Mouse (Mus musculus) frontal cortex, postnatal 10 days (tissue): ENCODE results near the gene Nup88.
"Not testable (repeated sequence)": the region's sequence is repeated elsewhere in the genome, so short reads cannot be mapped to it uniquely, and the experiment has no call there.

Source experiments
- DNase-seq, 2 experiments: peaks; one replicate each; pipeline ENCODE4 v3.0.0; 2022; ENCODE audit warnings: low spot score in 2 of 2, mixed read lengths in 1 of 2

Gene Nup88

DNA sequence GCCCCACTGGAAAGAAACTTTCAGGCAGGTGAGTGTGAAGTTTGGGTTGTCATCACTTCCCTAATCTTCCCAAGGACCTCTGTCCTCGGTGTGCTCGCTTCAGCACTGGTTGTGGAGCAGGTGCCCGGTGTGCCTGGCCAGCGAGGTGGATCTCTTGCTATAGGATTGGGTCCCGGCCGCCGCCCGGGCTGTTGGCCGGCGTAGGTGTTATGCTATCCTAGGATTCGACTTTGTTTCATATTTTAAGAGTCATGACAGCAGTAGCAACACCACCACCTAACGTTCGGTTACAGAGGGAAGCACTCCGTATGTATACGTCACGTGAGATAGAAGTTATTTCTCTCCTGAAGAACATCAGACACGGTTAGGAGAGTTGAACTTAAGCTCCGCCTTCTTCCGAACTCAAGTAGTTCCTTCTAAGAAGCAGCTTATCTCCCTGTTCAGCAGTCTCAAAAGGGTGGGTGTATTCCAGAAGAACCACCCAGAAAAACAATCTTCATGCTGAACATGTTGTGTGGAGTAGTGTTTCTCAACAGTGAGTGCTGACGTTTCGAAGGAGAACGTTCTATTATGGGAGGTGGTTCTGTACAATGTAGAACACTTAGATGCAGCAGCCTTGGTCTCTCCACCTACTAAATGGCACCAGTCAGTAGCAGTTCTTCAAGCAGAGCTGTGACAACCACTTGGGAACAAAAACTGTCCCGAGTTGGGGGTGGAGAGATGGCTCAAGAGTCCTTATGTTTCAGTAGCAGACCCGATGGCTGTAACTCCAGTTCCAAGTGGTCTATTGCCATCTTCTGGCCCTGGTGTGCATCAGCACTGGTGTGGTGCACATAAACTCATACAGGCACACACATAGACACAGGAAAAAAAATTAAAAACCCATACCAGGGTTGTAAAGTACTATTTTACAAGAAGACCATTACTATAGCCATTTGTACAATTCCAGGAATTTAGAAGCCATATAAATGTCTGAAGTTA is 1.1 kb upstream of the Nup88 start:
- peak in 1 of 2 experiments; percentile 39 for DNase-seq

DNA sequence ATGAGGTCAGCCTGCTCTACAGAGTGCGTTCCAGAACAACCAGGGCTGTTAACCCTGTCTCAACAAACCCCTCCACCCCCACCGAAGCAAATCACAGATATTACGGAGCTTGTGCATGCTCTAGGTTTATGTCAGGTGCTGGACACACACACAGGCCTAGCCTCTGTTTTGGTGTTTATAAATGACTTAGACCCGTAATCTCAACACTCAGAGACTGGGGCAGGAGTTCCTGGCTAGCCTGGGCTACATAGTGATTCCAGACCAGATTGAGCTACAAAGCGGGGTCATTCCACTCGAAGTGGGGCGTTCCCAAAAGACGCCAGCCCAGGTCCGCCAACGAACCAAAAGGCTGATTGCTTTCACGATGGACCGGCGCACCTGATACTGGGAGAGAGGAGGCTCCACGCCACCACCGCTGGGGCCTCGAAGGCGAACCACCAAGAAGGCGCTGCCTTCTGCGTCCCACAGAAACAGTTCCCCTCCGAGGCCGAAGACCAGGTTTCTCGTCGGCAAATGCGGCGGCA is 440 bp downstream of the Nup88 start:
- no peak for DNase-seq

DNA sequence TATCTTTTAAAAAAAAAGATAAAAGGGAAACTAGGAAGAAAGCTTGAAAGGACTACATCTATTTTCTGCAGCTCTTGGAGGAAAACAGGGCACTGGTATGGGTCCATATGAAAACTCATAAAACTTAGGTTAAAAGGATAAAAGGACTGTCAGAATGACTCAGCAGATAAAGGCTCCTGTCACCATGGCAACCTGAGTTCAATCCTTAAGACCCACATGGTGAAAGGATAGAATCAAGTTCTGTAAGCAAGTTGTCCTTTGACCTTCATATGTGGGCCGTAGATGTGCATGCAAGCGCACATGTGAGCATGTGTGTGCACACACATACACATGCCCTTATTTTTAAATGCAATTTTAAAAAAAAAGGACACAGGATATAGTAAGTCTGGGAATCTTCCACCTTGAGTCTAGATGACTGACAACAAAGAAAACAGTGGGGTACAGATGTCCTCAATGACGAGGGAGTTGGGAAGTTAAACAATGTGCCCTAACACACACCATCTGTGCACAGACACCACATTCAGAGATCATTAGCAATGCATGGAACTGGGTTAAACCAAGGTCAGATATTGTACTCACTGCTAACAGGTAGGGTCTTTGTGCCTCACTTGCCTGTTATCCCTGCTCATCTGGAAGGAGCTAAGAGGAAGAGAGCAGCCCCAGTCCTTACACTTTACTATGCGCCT is 5.4 kb downstream of the Nup88 start:
- DNase-seq: no peak

DNA sequence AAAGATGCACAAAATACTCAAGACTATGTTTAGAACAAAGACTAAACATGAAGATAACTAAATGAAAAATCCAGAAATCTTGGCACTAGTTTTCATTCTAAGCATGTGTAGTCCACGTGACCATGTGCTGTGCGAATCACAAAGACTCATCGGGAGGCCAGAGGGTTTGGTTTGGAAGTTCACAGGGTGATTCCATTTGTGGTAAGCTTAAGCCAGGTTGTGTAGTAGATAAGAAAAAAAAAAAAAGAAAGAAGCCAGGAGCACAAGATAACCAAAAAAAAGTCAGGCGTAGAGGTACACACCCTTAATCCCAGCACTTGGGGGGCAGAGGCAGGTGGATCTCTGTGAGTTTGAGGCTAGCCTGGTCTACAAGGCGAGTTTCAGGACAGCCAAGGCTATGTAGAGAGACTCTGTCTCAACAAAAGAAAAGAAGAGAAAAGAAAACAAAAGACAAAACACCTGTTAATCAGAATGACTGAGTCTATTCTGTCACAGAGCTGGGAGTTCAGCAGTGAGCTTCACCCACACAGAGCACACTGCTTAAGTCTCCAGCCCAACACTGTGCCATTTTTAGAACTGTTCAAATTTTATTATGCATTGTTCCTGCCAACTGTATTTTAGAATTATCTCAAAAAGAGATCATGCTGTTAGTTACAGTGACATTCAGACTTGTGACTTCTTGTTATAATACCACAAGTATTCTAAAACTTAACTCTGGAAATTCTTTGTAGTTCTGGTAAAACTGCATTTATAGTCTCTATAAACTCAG is 8.8 kb downstream of the Nup88 start:
- DNase-seq: no peak

DNA sequence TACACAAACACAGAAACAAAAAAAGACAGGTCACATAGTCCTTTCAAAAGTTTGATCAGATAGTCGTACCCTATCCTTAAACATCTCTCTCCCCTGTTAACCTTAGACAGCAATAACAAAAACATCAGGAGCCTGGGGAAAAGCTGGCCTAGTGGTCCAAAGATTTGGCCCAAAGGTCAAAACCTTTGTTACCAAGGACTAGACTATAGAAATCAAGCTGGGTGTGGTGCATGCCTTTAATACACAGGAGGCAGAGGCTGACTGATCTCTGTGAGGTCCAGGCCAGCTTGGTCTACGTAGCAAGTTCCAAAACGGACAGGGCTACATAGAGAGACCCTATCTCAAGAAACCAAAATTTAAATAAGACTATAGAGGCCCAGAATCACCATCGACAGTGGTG is 15.1 kb downstream of the Nup88 start:
- no peak for DNase-seq

DNA sequence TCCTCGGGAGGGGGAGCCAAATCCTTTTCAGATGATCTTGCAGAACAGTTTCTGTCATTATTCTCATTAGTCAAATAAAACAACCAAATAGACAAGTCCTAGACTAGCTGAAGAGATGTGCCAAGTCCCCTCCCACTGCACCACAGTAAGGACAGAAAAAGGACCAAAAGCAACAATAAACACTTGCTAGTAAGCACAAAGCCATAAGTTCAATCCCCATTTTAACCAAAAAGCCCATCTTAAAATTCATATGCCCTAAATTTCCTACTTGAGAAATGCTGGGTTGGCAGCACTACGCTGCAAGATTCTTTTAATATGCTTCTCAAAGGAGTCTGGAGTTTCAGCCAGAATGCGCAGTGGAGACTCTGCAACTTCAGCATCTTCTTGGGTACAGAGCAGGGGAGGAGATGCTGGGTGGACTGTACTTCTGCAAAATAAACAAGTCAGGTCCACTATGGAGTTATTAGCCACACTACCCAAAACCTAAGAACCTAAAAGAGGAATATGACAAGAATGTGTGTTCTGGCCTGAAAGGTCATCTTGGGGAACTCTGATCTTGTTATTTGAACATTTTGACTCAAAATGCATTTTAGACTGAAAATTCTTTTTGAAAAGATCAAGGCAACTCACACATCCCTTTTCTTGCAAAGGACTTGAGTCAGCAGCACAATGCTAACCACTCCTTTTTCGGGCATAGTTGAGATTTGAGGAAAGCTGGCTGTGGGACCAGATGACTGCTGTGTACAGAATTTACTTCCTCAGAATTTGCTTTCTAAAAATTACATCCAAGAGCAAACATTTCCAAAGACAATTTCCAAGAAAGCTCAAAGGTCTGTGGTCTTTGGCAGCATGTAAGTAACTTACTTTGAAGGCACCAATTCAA is 24.6 kb downstream of the Nup88 start:
- DNase-seq: no peak

DNA sequence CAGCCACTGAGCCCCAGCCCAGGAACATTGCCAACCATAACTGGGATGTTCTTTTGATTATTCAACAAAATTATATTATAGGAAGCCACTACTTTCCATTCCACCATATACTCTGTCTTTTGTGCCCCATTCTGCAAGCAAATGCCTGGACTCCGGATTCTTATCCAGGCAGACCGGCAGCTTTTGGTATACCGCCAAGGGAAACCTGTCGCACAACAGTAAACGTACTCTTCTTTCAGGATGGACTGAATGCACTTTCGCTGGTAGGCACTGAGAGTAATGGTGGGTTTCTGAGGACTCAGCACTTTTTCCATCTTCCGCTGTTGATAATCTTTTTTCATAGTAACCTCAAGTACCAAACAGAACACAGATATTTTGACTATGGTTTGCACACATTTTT is 26.1 kb downstream of the Nup88 start:
- DNase-seq: no peak

DNA sequence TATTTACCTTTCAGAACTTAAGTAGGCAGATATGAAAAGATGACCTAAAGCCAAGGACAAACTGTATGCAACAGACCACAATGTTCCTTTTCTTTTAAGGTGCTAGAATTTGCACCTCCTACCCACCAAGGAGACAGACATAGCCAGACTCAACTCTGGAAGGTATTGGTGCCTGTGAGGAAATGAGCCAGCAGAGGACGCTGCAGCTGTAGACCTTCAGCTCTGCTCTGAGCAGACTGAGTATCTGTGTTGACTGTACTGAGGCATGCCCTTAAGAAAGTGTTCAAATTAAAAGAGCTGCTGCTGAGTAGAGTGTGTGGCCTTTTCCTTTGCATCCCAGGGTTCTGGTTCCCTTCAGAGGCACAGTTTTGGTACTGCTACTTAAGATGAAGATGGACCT is 27.2 kb downstream of the Nup88 start:
- DNase-seq: no peak

DNA sequence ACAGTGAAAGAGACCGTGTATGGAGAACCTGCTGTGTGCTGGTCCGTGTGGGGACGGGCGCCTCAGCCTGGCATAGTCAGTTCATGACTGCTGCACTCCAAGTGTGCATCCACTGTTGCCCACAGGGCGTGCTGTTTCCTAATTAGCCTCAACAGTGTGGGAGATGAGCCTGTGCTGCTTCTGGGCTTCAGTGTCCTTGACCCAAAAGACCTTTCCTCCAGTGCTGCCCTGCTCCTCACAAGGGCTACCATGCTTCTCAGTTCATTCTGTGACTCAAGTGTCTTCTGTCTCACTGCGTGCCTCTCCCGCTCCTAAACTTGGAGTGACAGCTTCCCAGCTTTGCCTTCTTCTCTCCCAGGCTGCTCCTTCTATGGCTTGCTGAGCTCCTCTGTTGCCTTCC is 34.5 kb downstream of the Nup88 start:
- no peak for DNase-seq

DNA sequence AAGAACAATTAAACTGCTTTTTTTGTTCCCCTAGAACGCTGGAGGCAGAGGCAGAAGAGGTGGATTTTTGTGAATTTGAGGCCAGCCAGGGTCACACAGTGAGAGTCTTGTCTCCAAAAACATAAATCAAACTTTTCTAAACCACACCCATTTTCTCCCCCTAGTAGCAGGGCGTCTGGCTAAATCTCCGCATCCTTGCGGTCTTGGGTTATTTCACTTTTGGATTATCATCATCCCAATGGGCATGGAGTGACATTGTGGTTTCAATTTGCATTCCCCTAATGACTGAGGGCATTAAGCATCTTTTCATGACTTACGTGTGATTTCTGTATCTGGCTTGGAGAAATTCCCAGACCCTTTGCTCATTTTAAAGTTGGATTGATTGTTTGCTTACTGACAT is 38.3 kb downstream of the Nup88 start:
- no peak for DNase-seq

DNA sequence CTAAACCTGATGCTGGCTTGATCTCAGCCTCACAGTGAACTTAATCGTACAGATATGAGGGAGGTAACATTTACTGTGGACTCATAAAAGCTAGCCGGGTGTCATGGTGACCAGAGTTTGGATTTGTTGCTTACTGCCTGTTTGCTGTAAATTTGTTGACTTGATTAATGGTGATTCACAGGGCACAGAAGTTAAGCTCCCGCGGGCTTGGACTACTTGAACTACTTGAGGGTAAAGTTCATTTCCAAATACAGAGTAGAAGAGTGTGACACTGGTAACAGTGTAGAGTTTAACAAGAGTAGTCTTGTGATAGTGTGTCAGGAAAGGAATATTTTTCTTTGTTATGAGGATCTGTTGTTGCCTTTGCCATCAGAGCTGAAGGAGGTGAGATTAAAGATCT is 50.2 kb downstream of the Nup88 start:
- DNase-seq: no peak

DNA sequence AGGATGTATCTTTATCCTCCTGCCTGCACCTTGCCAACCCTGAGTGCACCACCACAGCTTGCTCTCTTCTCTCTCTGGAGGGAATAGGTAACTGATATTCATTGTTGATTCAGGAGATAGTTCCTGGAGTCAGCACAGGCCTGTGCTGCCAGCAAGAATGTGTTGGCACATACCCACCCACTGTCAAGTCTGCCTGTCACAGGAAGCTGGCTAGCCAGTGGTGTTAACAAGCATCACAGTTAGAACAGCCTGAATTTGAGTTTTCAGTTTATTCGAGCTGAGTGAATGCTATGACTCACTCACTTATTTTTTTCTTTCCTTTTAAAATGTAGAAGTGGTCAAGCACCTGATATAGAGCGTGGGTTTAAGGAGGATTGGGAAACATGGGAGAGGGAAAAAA is 51.9 kb downstream of the Nup88 start:
- DNase-seq: no peak

DNA sequence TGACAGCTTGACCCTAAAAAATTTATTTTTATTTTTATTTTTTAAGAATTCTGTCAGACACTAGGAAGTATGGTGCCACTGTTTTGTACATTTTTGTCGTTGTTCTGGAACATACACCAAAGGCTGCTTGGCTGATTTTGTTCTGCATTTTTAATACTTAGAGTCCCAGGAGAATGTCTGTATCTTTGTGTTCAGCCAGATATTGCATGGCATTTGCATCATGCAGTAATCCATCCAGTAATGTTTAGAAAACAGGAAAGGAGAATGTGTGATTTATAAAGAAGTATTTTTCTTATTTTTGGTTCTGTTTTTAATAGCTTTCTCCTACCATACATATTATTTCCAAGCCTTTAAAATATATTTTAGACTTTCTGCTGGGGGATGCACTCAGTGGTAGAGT is 57.9 kb downstream of the Nup88 start:
- no peak for DNase-seq

DNA sequence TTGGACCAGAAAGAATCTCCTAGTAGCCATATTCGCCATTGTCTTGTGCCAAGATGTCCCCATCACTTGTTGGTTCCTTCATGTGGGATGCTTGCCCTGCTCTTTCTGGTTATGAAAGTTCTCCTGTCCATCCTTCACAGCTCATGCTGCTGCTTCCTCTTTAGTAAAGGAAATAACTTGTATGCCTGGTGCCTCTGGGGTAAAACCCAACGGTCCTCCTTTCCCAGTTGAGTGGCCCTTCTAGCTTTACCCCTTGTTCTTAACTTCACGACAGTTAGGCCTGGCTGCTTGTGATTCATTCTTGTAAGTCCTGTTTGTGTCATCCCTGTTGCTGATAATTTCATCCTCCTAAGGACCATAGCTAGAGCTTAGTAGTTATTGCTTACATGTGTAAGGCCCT is 58.5 kb downstream of the Nup88 start:
- DNase-seq: no peak

DNA sequence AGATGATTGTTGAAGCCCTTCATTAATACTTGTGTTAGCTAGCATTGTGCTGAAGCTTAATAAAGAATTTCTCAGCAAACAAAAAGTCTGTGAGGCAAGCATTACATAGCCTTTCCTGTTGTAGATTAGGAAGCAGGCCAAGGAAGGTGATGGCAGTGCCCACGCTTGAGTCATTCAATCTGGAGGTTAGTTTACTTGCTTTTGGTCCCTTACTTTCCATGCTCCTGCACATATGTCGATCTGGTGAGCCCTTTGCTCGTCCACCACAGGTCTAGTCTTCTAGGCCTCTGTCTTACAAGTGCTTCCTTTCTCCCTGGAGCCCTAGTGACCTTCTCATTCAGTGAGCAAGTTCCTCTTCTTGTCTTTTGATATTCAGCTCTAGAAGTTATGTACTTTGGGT is 63.1 kb downstream of the Nup88 start:
- no peak for DNase-seq

DNA sequence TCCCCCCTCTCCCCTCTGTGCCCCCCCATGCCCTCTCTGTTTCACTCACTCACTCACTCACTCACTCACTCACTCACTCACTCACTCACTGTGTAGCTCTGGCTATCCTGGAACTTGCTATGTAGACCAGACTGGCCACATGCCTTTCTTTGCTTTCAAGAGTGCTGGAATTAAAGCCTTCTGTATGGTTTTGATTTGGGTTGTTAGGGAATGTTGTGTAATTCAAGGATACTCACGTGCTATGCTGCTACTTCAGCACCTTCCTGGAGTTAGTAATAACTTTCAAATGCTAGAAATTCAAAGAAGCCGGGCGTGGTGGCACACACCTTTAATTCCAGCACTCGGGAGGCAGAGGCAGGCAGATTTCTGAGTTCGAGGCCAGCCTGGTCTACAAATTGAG is 71.6 kb downstream of the Nup88 start:
- DNase-seq: not testable (repeated sequence)

DNA sequence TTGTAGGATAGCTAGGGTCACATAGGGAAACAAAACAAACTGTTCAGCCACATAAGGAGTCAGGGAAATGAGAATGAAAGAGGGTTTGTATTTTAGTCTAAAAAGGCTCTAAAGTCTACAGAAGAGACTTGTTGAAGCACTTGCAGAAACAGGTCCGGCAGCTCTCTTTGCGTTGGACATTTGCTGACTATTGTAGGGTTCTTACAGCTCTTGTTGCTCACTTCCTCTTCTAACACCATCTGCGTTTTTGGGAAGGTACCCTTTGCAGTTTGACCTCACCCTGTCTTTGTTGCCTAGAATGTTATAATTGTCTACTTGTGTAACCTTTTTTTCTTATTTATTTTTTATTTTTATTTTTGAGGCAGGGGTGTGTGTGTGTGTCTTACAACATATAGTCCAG is 72.1 kb downstream of the Nup88 start:
- no peak for DNase-seq
